Mouse (Mus musculus): ENCODE measurements around the gene Schip1. TPM values are rescaled to one million over a fixed set of nuclear protein-coding genes. Genes with fewer than 3 reads are reported as not detected.

Schip1 gene
- polyA plus RNA-seq, 2 experiments from 2014 or later = not detected

DNA sequence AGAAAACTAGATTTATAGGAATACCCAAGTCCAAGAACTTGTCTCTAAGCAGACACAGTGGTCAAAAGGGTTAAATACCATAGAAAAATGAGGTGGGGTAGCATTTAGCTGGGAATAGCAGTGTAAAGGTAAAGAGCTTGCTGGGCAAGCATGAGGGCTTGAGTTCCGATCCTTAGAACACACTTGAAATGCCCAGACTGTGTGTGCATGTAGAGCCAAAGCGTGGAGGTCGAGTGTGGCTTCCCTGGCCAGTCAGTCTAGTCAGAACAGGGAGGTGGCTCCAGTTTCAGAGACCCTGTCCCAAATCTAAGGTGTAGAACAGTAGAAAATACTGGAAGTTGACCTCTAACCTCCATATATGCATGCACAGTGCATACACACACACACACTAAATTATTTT, 418.9 kb downstream of the Schip1 start:
- no peak for ATAC-seq

- ATAC-seq = no peak
Observed at GRCm38 (mm10) chr3:68484021-68484420, 419.4 kb downstream of the Schip1 start.

DNA sequence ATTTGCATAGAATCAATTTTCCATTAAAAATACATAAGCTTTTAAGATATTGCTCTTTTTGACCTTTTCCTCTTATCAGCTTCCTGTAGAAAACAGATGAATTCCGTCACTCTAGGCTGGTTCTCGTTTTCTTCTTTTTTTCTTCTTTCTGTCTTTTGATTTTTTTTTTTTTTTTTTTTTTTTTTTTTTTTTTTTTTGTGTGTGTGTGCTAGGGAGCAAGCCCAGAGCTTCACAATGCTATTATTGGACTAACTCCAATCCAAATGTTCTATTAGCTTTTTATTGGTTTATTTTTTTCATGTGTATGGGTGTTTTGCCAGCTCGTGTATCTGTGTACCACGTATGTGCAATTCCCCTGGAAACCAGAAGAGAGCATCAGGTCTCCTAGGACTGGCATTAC, 420.0 kb downstream of the Schip1 start:
- no peak for ATAC-seq

DNA sequence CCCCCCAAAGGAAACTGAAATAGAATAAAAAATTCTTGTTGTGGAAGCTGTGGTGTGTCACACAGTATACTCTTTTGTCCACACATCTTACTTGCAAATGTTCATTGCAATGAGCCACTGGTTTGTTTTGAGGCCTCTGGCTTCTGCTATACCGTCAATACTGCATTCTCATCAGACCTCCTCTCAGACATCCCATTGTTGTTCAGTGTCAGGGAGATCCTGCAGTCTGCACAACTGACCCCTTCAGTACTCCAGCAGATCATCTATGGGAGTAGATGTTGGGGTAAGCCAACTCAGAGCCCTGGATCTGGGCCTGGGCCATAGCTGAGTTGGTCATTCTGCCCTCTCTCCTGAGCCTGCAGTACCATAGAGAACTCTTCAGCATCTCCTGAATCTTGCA, 423.0 kb downstream of the Schip1 start:
- ATAC-seq = no peak

GRCm38 (mm10) chr3:68488316-68488715, 423.7 kb downstream of the Schip1 start:
- no peak for ATAC-seq

GRCm38 (mm10) chr3:68491516-68491915, 426.9 kb downstream of the Schip1 start:
- ATAC-seq = no peak

GRCm38 (mm10) chr3:68492066-68492465, 427.5 kb downstream of the Schip1 start:
- ATAC-seq = no peak

GRCm38 (mm10) chr3:68492513-68492912, 427.9 kb downstream of the Schip1 start:
- ATAC-seq = no peak

GRCm38 (mm10) chr3:68493170-68493585, 428.6 kb downstream of the Schip1 start:
- ATAC-seq = no peak

GRCm38 (mm10) chr3:68493586-68494295, 429.1 kb downstream of the Schip1 start:
- ATAC-seq = no peak

- no peak for ATAC-seq
Observed at GRCm38 (mm10) chr3:68494296-68495095, 429.9 kb downstream of the Schip1 start.

DNA sequence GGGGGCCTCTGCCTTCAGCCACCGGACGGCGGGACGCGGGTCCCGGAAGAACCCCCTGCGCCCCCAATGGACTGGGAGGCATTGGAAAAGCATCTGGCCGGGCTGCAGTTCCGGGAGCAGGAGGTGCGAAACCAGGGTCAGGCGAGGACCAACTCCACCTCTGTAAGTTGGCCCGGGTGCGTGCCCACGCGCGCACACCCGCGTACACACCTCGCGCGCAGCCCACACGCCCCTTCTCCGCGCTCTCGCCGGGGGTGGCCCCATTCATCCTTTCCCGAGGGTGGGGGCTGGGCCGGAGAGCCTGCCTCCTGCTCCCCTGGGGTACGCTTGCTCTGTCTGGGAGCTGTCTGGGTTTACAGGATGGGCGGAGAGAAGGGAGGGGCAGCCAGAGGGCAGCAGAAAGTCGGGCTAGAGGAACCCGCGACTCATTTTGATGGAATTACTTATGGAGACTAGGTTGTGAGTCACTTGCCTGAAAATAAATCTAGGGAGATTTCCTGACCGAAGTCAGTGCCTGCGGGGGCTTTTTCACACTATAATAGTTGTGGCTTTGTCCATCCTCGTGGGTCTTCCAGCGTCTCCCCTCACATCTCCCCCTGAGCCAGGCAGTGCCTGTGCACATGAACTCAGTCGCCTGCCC, 430.6 kb downstream of the Schip1 start:
- ATAC-seq = no peak

GRCm38 (mm10) chr3:68495736-68496242, 431.2 kb downstream of the Schip1 start:
- no peak for ATAC-seq

DNA sequence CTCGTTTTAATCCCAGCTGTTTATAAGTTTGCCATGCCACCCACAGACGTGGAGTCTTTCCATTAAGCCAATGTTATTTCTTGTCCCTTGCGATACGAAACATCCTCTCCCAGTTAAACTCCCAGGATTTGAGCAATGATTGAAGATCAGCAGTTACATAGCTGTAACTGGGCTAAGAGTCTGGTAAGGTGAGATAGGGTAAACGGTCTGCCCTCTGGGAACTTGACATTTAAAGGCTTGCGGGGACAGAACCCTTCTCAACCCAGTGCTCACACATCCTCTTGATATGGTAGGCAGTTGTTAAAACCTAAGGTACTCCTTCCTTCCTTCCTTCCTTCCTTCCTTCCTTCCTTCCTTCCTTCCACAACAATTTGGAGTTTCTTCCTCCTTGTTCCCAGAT, 431.9 kb downstream of the Schip1 start:
- no peak for ATAC-seq

- ATAC-seq = no peak
Observed at GRCm38 (mm10) chr3:68499532-68500152, 435.0 kb downstream of the Schip1 start.

- no peak for ATAC-seq
Observed at GRCm38 (mm10) chr3:68504838-68505237, 440.2 kb downstream of the Schip1 start.

DNA sequence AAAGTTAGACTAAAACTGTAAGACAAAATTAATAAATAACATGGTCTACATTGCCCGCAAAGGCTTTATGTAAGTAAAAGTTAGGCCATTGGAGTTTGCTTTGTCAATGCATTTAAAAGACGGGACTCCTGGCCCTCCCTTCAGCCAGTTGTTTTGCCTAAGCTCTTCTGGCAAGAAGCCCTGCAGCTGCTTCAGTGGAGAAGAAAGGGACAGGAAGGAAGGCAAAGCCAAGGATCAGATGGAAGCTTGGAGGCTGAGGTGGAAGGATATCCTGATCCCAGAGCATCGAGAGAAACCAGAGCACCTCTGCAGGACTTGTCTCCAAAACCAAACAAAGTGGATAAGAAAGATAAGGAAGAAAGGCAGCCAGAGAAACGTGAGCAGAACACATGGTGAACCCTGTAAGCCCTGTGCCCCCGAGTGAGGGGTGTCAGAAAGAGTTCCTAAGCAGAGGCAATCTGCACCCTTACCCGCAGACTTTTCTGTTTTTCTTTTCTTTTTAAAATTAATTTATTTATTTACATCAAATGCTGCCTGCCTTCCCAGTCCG, 442.2 kb downstream of the Schip1 start:
- ATAC-seq = no peak

DNA sequence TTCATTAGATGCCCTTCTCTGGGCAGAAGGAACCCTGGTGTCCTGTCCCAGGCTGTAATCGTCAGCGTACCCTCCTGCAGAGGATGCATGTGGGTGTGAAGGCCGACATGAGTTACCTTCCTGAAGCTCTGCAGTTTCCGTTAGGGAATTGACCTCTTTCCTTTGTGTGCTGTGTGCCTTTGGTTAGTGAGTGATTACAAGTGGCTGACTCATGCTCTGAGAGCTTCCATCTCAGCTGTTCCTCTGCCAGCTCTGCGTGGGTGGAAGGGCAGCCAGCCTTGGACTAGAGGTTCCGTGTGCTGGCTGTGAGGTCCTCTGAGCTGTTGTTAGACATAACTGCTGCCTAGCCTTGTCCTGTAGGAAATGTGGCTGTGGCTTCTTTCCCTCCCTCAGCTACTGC, 444.0 kb downstream of the Schip1 start:
- ATAC-seq = no peak

DNA sequence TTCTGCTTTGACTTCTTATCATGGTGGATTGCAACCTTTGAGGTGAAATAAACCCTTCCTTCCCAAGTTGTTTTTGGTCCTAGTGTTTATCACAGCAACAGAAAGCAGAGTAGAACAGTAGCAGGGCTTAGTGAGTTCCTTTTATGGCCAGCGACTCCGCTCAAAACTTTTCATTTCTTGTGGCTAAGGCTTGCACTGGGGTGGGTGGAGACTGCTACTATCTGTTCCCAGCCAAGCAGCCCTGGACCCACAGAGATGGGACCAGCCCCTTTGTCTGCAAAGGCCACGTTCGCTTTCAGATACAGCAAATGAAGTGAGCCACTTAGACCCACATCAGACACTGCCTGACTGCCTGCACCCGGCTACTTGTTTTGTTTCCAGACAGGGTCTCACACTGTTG, 446.3 kb downstream of the Schip1 start:
- no peak for ATAC-seq

- no peak for ATAC-seq
Observed at GRCm38 (mm10) chr3:68511744-68512143, 447.1 kb downstream of the Schip1 start.

GRCm38 (mm10) chr3:68512327-68512726, 447.7 kb downstream of the Schip1 start:
- ATAC-seq = no peak

DNA sequence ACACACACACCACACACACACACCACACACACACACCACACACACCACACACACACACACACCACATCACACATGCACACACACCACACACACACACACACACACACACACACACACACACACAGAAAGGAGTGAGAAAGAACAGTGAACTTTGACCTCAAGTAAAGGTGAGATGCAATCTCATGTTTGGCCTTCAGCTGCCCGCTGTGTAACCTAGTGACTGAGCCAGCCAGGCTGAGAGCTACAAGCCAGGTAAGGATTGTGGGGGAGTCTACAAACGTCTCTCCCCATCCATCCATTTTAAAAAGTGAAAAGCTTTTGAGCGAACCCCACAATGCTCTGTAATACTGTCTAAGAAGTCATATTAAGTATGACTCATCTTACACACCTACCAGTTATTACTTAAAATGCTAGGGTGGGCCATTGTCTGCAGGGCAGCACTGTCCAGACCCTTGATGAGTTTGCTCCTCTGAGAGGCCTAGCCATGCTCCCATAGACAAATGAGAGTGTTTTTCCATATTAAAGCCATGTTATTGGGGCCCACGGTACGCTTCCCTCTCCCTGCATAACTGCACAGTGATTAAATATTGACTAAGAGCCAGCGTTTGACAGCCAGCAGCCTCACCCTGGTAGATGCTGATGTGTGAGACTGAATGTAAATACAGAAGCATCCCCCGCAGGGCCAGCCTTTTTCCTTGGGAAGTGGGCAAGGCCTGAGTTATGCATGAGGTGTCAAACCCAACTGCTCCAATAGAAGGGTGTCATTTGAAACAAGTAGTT, 448.9 kb downstream of the Schip1 start:
- no peak for ATAC-seq
